Mouse (Mus musculus): ENCODE data around the gene Tshz2. TPM values are rescaled to one million over a fixed set of nuclear protein-coding genes. Genes with fewer than 3 reads are reported as not detected.

The Tshz2 gene
- total RNA-seq, 2 experiments from 2014 or later: 38.2 to 40.1 TPM

DNA sequence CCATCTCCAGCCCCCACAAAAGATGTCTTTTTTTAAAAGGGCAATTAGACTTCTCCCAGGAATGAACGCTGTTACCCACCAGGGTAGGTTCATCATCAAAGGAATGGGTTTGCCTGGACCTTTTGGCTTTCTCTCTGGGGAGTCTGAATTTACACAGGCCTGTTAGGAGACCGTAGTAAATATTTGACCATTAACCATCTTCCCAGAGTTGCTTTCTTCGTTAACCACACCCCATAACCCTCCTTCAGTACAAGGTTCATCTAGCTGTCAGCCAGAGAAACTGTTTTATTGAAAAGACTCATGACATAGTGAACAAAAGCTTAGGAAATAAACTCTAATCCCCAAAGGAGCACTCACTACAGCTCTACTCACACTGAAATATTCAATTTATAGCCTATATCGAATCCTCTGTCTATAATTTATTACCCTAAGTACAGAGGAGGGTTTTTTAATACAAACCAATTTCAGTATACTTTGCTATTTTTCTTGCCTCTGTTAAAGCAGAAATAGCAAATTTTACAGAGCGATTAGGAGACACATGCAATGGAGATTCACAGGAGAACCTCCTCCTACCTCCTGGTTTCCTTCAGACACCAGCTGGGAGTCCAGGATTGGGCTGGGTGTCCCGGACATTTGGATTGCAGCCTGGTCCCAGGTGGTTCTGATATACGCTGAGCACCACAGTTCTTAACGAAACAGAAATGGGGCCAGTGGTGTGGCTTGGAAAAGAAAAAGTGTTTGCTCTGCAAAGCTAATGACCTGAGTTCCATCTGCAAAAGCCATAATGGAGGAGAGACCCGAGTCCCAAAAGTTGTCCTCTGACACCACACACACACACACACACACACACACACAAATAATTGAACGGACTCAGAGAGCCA, 459.0 kb downstream of the Tshz2 start:
- DNase-seq (ENCODE audit: low spot score in 2 of 2): no peak

DNA sequence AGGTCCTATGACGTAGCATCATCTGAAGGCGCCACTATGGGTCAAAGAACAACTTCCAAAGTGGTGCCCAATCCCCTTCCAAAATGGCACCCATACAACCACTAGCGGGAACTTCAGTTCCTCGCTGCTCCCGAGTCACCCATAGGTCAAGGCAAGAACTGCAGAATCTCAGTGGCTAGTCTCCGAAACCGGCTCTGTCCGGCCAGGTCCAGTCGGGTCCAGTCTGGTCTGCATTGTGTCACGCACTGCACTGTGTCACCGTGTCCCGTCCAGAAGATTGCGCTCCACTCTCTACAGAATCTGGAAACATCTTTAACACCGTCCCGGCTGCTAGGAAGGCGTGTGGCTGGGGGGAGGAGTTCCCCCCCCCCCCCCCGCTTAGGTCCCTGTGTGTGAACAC, 461.4 kb downstream of the Tshz2 start:
- no peak for DNase-seq (ENCODE audit: low spot score in 2 of 2)

DNA sequence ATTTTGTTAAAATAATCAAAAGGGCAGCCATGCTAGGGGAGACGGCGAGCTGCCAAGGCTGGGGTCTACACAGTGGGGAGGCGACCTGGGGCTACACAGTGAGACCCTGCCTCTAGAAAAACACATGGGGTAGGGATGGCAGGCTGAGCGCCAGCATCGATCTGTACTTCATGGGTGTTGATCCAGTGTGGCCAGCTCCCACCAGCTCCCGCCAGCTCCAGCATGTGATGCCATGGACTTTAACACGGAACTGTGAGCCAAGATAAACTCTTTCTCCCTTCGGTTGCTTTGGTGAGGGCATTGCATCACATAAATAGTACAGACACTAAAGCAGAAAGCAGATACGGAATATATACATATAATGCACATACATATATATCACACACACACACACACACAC, 462.1 kb downstream of the Tshz2 start:
- no peak for DNase-seq (ENCODE audit: low spot score in 2 of 2)

DNA sequence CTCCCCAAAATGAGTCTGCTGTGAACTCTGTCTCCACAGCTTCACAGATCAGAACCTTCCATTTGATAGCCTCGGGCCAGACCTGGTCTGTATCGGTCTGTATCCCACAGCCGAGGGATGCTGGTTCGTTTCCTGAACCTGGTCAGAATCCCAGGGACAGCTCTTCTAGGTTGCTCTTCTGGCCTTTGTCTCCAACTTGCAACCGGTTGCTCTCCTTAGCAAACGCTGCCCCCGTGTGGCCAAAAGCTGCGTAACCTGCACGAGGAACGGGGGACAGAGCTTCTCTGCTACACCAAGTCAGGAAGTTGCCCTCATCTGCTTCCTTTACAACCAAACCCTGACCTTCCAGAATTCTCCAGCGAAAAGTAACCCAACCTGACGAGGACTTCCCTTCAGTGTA, 468.3 kb downstream of the Tshz2 start:
- DNase-seq (ENCODE audit: low spot score in 2 of 2): peak; percentile 92 to 93

DNA sequence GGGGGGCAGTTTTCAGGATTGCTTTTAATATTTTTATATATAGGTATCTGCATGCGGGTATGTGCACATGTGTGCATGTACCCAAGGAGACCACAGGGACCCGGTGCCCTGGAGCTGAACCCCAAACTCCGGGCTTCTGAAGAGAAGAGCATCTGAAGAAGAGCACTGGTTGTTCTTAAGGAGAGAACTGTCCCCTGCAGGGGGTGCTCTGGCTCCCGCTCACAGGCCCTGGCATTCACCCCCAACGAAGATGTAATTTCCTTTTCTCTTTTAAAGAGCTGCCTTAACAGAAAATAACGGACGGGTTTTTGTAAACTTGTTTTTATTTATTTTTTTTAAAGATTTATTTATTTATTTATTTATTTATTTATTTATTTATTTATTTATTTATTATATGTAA, 469.1 kb downstream of the Tshz2 start:
- DNase-seq (ENCODE audit: low spot score in 2 of 2): no peak

DNA sequence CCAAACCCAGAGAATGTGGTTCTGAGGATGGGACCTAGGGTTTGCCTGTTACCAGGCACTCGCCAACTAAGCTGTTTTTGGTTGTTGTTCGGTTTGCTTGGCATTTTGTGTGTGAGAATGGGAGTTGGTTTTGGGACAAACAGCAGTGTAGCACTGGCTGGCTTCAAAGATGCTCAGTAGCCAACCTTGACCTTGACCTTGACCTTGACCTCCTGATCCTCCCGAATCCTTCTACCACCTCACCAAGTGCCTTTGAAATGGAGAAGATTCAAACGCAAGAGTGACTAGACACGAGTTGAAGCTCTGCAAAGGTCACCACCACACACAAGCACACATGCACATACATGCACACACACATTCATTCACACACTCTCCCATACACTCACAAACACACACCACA, 470.5 kb downstream of the Tshz2 start:
- DNase-seq (ENCODE audit: low spot score in 2 of 2): no peak

DNA sequence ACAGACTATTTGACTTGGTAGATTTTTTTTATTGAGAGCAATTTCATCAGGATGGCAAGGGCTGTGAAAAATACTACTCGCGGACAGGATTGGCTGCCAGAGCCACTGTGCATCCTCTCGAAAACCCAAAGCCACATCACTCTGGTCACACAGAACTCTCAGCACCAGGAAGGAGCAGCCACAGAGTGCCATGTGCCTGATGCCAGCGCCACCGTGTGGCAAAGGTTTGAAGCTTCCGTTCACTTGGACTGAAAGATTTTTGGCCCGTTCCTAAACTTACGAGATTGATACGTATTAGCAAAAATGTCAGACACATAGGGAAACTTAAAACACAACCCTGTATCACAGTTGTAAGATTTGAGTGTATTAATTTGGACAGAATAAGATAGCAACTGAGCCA, 471.0 kb downstream of the Tshz2 start:
- peak in 1 of 2 experiments; percentile 62 for DNase-seq (ENCODE audit: low spot score in 2 of 2)

DNA sequence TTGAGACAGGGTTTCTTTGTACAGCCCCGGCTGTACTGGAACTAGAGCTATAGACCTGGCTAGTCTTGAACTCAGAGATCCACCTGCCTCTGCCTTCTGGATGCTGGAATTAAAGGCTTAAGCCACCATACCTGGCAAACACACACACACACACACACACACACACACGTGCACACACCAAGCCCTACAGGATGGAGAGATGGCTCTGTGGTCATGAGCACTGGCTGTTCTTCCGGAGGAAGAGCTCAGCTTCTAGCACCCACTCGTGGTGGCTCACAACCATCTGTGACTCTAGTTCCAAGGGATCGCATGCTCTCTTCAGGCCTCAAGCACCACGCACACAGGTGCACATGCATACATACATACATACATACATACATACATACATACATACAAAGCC, 471.6 kb downstream of the Tshz2 start:
- DNase-seq (ENCODE audit: low spot score in 2 of 2): no peak

DNA sequence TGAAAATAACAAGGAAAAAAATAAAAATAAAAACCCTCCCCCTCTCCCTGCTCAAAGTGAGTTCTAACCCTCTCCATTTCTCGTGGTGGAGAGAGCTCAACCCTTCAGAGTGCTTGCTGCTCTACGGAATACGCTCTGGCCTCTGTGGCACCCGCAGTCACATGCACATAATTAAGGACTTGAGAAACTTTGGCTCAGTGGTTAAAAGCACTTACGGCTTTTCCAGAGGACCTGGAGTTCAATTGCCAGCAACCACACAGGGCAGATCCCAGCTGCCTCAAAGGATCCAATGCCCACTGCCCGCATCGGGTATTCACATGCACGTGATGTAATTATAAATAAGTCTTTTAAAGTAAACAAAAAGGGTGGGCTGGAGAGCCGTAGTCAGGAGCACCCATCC, 473.2 kb downstream of the Tshz2 start:
- no peak for DNase-seq (ENCODE audit: low spot score in 2 of 2)

DNA sequence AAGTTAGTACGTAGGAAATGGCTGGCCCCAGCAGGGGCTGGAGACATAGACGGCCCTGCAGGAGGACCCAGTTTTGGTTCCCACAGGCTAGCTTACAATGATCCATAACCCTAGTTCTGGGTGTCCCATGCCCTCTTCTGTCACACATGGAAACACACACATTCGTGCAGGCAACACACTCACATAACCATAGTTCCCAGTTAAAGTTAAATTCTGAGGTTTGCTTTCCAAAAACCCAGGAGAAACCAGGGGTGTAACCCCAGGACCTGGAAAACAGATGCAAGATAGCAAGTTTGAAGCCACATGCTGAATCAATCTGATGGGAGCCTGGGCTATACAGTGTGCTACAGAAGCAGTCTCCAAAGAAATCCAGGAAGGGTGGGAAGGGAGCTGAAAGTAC, 475.0 kb downstream of the Tshz2 start:
- DNase-seq (ENCODE audit: low spot score in 2 of 2): no peak

DNA sequence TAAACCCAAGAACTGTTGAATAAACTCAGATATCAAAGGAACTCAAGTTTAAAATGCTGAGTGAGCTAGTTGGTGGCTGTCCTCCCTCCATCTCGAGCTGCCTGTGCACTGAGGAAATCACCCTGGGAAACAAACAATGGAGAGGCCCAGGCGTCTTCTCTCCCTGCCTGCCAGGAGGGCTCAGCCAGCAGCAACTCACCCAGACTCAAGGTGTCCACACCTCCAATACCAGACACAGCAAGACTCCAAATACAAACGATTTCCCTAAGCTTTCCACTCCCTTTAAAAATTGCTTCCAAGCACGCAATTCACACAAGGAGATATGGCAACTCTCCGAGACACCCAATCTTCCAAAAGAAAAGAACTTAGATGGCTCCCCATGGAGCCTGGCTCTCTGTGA, 476.7 kb downstream of the Tshz2 start:
- no peak for DNase-seq (ENCODE audit: low spot score in 2 of 2)

DNA sequence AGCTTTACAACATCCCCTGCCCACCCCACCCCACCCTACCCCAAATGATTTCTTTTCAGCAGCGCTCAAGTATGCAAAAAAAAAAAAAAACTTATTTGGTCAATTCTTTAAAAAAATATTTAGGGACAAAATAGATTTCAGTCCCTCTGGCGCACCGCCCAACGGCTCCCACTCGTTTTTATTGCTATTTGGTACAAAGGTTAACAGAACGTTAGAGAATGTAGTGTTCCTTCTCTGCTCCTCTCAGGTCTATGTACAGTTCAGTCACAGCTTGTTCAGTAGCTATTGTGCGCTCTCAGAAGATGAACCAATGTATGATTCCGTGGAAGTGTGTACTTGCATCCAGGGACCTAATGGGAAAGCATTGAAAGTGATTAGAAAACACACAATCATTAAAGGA, 477.5 kb downstream of the Tshz2 start:
- DNase-seq (ENCODE audit: low spot score in 2 of 2): no peak

DNA sequence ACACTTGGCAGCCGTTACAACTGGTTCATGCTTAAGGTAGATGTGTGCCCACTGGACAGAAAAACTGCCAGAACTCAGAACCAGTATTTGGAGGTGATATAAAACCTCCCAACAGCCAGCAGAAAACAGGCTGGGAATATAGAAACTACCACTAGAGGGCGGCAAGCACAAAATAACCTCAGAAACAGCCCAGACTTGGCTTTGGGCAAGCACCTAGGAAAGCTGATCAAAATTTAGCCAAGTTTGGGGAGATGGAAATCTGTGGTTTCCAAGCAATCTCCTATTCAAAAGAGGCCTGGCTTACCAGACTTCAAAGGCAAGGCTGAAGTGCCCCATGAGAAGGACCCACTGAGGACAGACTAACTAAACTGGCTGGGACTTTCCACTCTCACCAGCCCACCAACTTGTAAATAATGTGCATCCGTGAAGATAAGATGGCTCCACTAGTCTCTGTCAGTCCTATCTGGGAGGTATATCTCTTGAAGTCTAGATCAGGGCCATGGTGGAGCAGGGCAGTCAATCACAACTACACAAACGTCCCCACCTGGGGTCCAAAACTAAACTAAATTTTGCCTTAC, 484.0 kb downstream of the Tshz2 start:
- DNase-seq (ENCODE audit: low spot score in 2 of 2): peak in 1 of 2 experiments; percentile 62

DNA sequence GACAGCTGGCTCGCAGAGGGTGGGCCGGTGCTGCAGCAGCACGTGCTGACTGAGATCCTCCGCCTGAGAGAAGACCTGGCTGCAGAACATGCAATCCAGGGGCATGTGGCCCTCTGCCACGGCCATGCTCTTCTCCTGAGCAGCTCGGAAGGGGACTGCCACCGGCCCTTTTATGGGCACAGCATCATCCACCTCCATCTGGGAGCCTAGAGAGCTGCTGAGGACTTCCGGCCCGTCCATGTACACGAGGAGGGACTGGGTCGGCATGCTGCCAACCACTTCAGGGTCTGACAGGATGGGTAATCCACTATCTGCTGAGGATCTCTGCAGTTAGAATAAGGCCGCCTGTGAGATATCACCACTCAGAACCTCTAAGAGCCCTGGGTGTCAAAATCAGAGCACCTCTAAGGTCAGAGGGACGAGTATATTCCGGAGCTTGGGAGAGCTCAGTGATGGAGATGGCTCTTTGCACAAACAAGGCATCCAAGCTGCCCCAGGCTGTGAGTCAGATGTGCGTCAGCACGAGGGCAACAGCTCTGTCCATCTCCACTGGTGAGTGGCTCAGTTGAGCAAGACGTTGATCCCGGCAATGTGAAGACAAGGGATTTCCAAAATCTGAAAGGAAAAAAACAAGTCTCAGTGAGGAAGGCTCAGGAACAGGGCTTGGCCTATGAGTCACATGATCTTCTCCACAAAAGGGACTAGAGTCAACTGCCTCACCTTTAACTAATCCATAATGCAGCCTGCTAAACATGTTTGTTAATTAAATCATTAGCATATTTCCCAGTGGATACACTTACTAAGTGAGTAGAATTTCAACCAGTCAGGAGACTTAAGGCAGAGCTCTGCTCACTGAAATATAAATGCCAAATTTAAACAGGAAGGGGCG, 487.6 kb downstream of the Tshz2 start:
- no peak for DNase-seq (ENCODE audit: low spot score in 2 of 2)

Other genes starting within 250 kb of the Tshz2 start
- gene Gm11011, start 45.3 kb upstream of the Tshz2 start, total RNA-seq (2021): not detected

Measured in gastrocnemius, postnatal 4 days (tissue).